ENCODE assay signal across 19 mouse cellular contexts in genomic region chr2:25227406-25227805, GRCm38 (mm10). TPM values are rescaled to one million over a fixed set of nuclear protein-coding genes. Genes with fewer than 3 reads are reported as not detected.
DNase-seq lines count a peak whose midpoint lies in the region; ATAC-seq and TF ChIP-seq lines count a peak whose summit lies in the region.
"Had no signal": no experiment of that assay in that cellular context is flagged by ENCODE, and none has a peak within 500 bp of the region (broad histone marks: within the 10 kb centered on the region; RNA-seq: fewer than 3 reads in every experiment).

No protein-coding gene starts in this region.

- H3K4me3 ChIP-seq in hindbrain, embryonic 10.5 days = no peak overlapping the region
- no peak overlapping the region for H3K4me3 ChIP-seq in hindbrain, embryonic 16.5 days (ENCODE audit: low read length)
- no peak overlapping the region for H3K4me3 ChIP-seq in liver, embryonic 13.5 days (replicated peaks)
- no peak overlapping the region for H3K4me3 ChIP-seq in liver, embryonic 11.5 days (ENCODE audit: low read depth, low read length)
- no peak overlapping the region for H3K4me3 ChIP-seq in limb, embryonic 10.5 days
- H3K4me3 ChIP-seq in olfactory bulb, adult 2 months (ENCODE audit: insufficient read depth, low read depth, low read length) = no peak overlapping the region
- H3K4me3 ChIP-seq: embryonic facial prominence, embryonic 13.5 days; hindbrain, embryonic 12.5 days had no signal

- 90% methylated on average over 4 of the region's 4 CpGs for WGBS in hindbrain, embryonic 10.5 days
- WGBS in hindbrain, embryonic 16.5 days = 89% methylated on average over 4 of the region's 4 CpGs
- WGBS in liver, embryonic 13.5 days (ENCODE audit: insufficient replicate concordance) = 83% methylated on average over 4 of the region's 4 CpGs
- 93% methylated on average over 4 of the region's 4 CpGs for WGBS in liver, embryonic 11.5 days
- 92% methylated on average over 4 of the region's 4 CpGs for WGBS in limb, embryonic 10.5 days
- 83% methylated on average over 4 of the region's 4 CpGs for WGBS in olfactory bulb, adult 2 months

- no peak for DNase-seq in hindbrain, embryonic 10.5 days (ENCODE audit: low spot score)
- DNase-seq in liver, embryonic 13.5 days = no peak
- no peak for DNase-seq in liver, embryonic 11.5 days (ENCODE audit: low spot score)
- no peak for DNase-seq in limb, embryonic 10.5 days (ENCODE audit: low spot score)
- no peak for DNase-seq in adipocyte (ENCODE audit: low spot score)
- DNase-seq: adrenal gland, adult 8-10 months; forebrain, postnatal 0 days; kidney, adult 8-10 months had no signal

- H3K9ac ChIP-seq in hindbrain, embryonic 16.5 days (ENCODE audit: low read depth, low read length) = no peak overlapping the region
- H3K9ac ChIP-seq in liver, embryonic 13.5 days = peak overlapping the region; percentile 22; the same call in 1 of the 2 replicates
- no peak overlapping the region for H3K9ac ChIP-seq in liver, embryonic 11.5 days (ENCODE audit: low read depth, low read length)
- H3K9ac ChIP-seq: forebrain, postnatal 0 days; hindbrain, embryonic 12.5 days had no signal

- peaks cover 13% of the 10 kb centered on the region for H3K36me3 ChIP-seq in hindbrain, embryonic 10.5 days
- no peaks in the 10 kb centered on the region for H3K36me3 ChIP-seq in hindbrain, embryonic 16.5 days (ENCODE audit: control insufficient read depth, insufficient read depth, low read length)
- peaks cover 15% of the 10 kb centered on the region for H3K36me3 ChIP-seq in liver, embryonic 13.5 days
- peaks cover 5% of the 10 kb centered on the region; the same call in 1 of the 2 replicates for H3K36me3 ChIP-seq in liver, embryonic 11.5 days (ENCODE audit: control insufficient read depth, insufficient read depth, low read length)
- peaks cover 11% of the 10 kb centered on the region for H3K36me3 ChIP-seq in limb, embryonic 10.5 days
- H3K36me3 ChIP-seq: embryonic facial prominence, embryonic 13.5 days; hindbrain, embryonic 12.5 days had no signal

- peaks cover 18% of the 10 kb centered on the region; the same call in 1 of the 2 replicates for H3K27me3 ChIP-seq in hindbrain, embryonic 10.5 days (ENCODE audit: insufficient read depth, poor library complexity, severe bottlenecking)
- H3K27me3 ChIP-seq in hindbrain, embryonic 16.5 days (replicated peaks; ENCODE audit: control insufficient read depth, insufficient read depth, low read length) = no peaks in the 10 kb centered on the region
- no peaks in the 10 kb centered on the region for H3K27me3 ChIP-seq in liver, embryonic 13.5 days
- H3K27me3 ChIP-seq in liver, embryonic 11.5 days (replicated peaks; ENCODE audit: control insufficient read depth, insufficient read depth, low read length) = no peaks in the 10 kb centered on the region; the same call in 1 of the 2 replicates
- peaks cover 22% of the 10 kb centered on the region; the same call in 1 of the 2 replicates for H3K27me3 ChIP-seq in limb, embryonic 10.5 days (ENCODE audit: low read depth, poor library complexity, severe bottlenecking)

- H3K27ac ChIP-seq in hindbrain, embryonic 10.5 days = peak overlapping the region; percentile 64; the same call in 1 of the 2 replicates
- H3K27ac ChIP-seq in hindbrain, embryonic 16.5 days (ENCODE audit: low read depth, low read length) = no peak overlapping the region
- H3K27ac ChIP-seq in liver, embryonic 13.5 days = no peak overlapping the region
- H3K27ac ChIP-seq in liver, embryonic 11.5 days (ENCODE audit: low read depth, low read length) = no peak overlapping the region
- 0 out of 2 replicates have a peak overlapping the region, but pooled peaks have one; percentile 20 for H3K27ac ChIP-seq in limb, embryonic 10.5 days
- H3K27ac ChIP-seq in olfactory bulb, adult 2 months (ENCODE audit: insufficient read depth, low read depth, low read length) = peak overlapping the region; percentile 55; the same call in 1 of the 2 replicates
- H3K27ac ChIP-seq: hindbrain, embryonic 12.5 days had no signal

- TF ChIP-seq POLR2A in olfactory bulb, adult 2 months (IDR thresholded peaks at IDR 0.05; ENCODE audit: insufficient read depth, low read depth, low read length) = no peak

- H3K4me2 ChIP-seq in hindbrain, embryonic 16.5 days (ENCODE audit: low read length) = no peak overlapping the region
- H3K4me2 ChIP-seq in liver, embryonic 13.5 days = no peak overlapping the region
- no peak overlapping the region for H3K4me2 ChIP-seq in liver, embryonic 11.5 days
- H3K4me2 ChIP-seq: embryonic facial prominence, embryonic 13.5 days; hindbrain, embryonic 12.5 days had no signal

- no peak for TF ChIP-seq CTCF in olfactory bulb, adult 2 months (IDR thresholded peaks at IDR 0.05; ENCODE audit: insufficient read depth, low read depth, low read length)

- no peak for ATAC-seq in hindbrain, embryonic 16.5 days
- no peak for ATAC-seq in liver, embryonic 13.5 days (ENCODE audit: low read depth)
- ATAC-seq in liver, embryonic 11.5 days (replicated peaks; ENCODE audit: low FRiP score) = no peak
- ATAC-seq: forebrain, postnatal 0 days; inflammation-experienced regulatory T-cells, adult 6 months; midbrain, embryonic 16.5 days had no signal

- peaks cover 50% of the 10 kb centered on the region for H3K4me1 ChIP-seq in hindbrain, embryonic 10.5 days (replicated peaks)
- peaks cover 14% of the 10 kb centered on the region for H3K4me1 ChIP-seq in hindbrain, embryonic 16.5 days (ENCODE audit: control insufficient read depth, insufficient read depth, low read depth, low read length)
- peaks cover 35% of the 10 kb centered on the region for H3K4me1 ChIP-seq in liver, embryonic 13.5 days (replicated peaks)
- peaks cover 6% of the 10 kb centered on the region for H3K4me1 ChIP-seq in liver, embryonic 11.5 days (replicated peaks; ENCODE audit: control insufficient read depth, insufficient read depth, low read length)
- peaks cover 34% of the 10 kb centered on the region for H3K4me1 ChIP-seq in limb, embryonic 10.5 days
- peaks cover 5% of the 10 kb centered on the region for H3K4me1 ChIP-seq in olfactory bulb, adult 2 months (ENCODE audit: control insufficient read depth, insufficient read depth, low read length)

- H3K9me3 ChIP-seq in hindbrain, embryonic 10.5 days = no peaks in the 10 kb centered on the region
- H3K9me3 ChIP-seq in hindbrain, embryonic 16.5 days (ENCODE audit: control insufficient read depth, low read length) = no peaks in the 10 kb centered on the region
- H3K9me3 ChIP-seq in liver, embryonic 13.5 days (replicated peaks) = no peaks in the 10 kb centered on the region
- H3K9me3 ChIP-seq in liver, embryonic 11.5 days (ENCODE audit: control insufficient read depth, low read length) = no peaks in the 10 kb centered on the region
- no peaks in the 10 kb centered on the region for H3K9me3 ChIP-seq in limb, embryonic 10.5 days (replicated peaks)
- H3K9me3 ChIP-seq: embryonic facial prominence, embryonic 13.5 days; heart, embryonic 10.5 days; hindbrain, embryonic 12.5 days had no signal

RNA-seq across cellular contexts. Expression of gene Tubb4b, which starts 2.9 kb away (rescaled TPM):
- 655 and 693 TPM in 2 replicates for polyA plus RNA-seq in hindbrain, embryonic 10.5 days (2016; fragmentation: Nextera tagmentation; extraction: Ambion mirVana)
- 486 and 553 TPM in 2 replicates for polyA plus RNA-seq in hindbrain, embryonic 16.5 days (2015; fragmentation: Nextera tagmentation; extraction: Ambion mirVana)
- polyA plus RNA-seq in liver, embryonic 13.5 days (2015; fragmentation: Nextera tagmentation; extraction: Ambion mirVana) = 835 and 850 TPM in 2 replicates
- 823 and 870 TPM in 2 replicates for polyA plus RNA-seq in liver, embryonic 11.5 days (2014; fragmentation: Nextera tagmentation; extraction: Ambion mirVana)
- polyA plus RNA-seq in limb, embryonic 10.5 days (2016; fragmentation: Nextera tagmentation; extraction: Ambion mirVana) = 597 and 608 TPM in 2 replicates
- 193 TPM in 1 of 2 replicates, not detected in the other for polyA plus RNA-seq in olfactory bulb, adult 2 months (2012; ENCODE audit: insufficient read depth, insufficient read length, low replicate concordance, missing spikeins)

RNA-seq across cellular contexts. Expression of gene Slc34a3, which starts 6.8 kb away (rescaled TPM):
- not detected in 2 replicates for polyA plus RNA-seq in hindbrain, embryonic 10.5 days (2016; fragmentation: Nextera tagmentation; extraction: Ambion mirVana)
- polyA plus RNA-seq in hindbrain, embryonic 16.5 days (2015; fragmentation: Nextera tagmentation; extraction: Ambion mirVana) = not detected in 2 replicates
- polyA plus RNA-seq in liver, embryonic 13.5 days (2015; fragmentation: Nextera tagmentation; extraction: Ambion mirVana) = not detected in 2 replicates
- polyA plus RNA-seq in liver, embryonic 11.5 days (2014; fragmentation: Nextera tagmentation; extraction: Ambion mirVana) = 0.07 TPM in 1 of 2 replicates, not detected in the other
- not detected in 2 replicates for polyA plus RNA-seq in limb, embryonic 10.5 days (2016; fragmentation: Nextera tagmentation; extraction: Ambion mirVana)
- not detected in 2 replicates for polyA plus RNA-seq in olfactory bulb, adult 2 months (2012; ENCODE audit: insufficient read depth, insufficient read length, low replicate concordance, missing spikeins)
- polyA plus RNA-seq: embryonic facial prominence, embryonic 13.5 days; forebrain, postnatal 0 days; gonadal fat pad, adult 2 months; heart, embryonic 10.5 days; heart, postnatal 0 days; hindbrain, embryonic 12.5 days; inflammation-experienced regulatory T-cells, adult 6 months; midbrain, embryonic 16.5 days had no signal

RNA-seq across cellular contexts. Expression of gene Fam166a, which starts 8.9 kb away (rescaled TPM):
- not detected in 2 replicates for polyA plus RNA-seq in hindbrain, embryonic 10.5 days (2016; fragmentation: Nextera tagmentation; extraction: Ambion mirVana)
- 0.39 and 1.0 TPM in 2 replicates for polyA plus RNA-seq in hindbrain, embryonic 16.5 days (2015; fragmentation: Nextera tagmentation; extraction: Ambion mirVana)
- polyA plus RNA-seq in liver, embryonic 13.5 days (2015; fragmentation: Nextera tagmentation; extraction: Ambion mirVana) = not detected in 2 replicates
- polyA plus RNA-seq in liver, embryonic 11.5 days (2014; fragmentation: Nextera tagmentation; extraction: Ambion mirVana) = 0.45 TPM in 2 replicates
- polyA plus RNA-seq in limb, embryonic 10.5 days (2016; fragmentation: Nextera tagmentation; extraction: Ambion mirVana) = 1.0 TPM in 1 of 2 replicates, not detected in the other
- not detected in 2 replicates for polyA plus RNA-seq in olfactory bulb, adult 2 months (2012; ENCODE audit: insufficient read depth, insufficient read length, low replicate concordance, missing spikeins)
- polyA plus RNA-seq: embryonic facial prominence, embryonic 13.5 days; forebrain, postnatal 0 days; heart, postnatal 0 days; inflammation-experienced regulatory T-cells, adult 6 months; liver, embryonic 16.5 days; stomach, postnatal 0 days had no signal

RNA-seq across cellular contexts. Expression of gene Rnf224, which starts 9.2 kb away (rescaled TPM):
- not detected in 2 replicates for polyA plus RNA-seq in hindbrain, embryonic 10.5 days (2016; fragmentation: Nextera tagmentation; extraction: Ambion mirVana)
- polyA plus RNA-seq in hindbrain, embryonic 16.5 days (2015; fragmentation: Nextera tagmentation; extraction: Ambion mirVana) = not detected in 2 replicates
- polyA plus RNA-seq in liver, embryonic 13.5 days (2015; fragmentation: Nextera tagmentation; extraction: Ambion mirVana) = not detected in 2 replicates
- 0.10 and 0.21 TPM in 2 replicates for polyA plus RNA-seq in liver, embryonic 11.5 days (2014; fragmentation: Nextera tagmentation; extraction: Ambion mirVana)
- polyA plus RNA-seq in limb, embryonic 10.5 days (2016; fragmentation: Nextera tagmentation; extraction: Ambion mirVana) = not detected in 2 replicates
- not detected in 2 replicates for polyA plus RNA-seq in olfactory bulb, adult 2 months (2012; ENCODE audit: insufficient read depth, insufficient read length, low replicate concordance, missing spikeins)
- polyA plus RNA-seq: embryonic facial prominence, embryonic 13.5 days; forebrain, postnatal 0 days; heart, postnatal 0 days; hindbrain, embryonic 12.5 days; inflammation-experienced regulatory T-cells, adult 6 months; liver, embryonic 16.5 days; midbrain, embryonic 16.5 days had no signal

RNA-seq across cellular contexts. Expression of gene Stpg3, which starts 13.0 kb away (rescaled TPM):
- not detected in 2 replicates for polyA plus RNA-seq in hindbrain, embryonic 10.5 days (2016; fragmentation: Nextera tagmentation; extraction: Ambion mirVana)
- polyA plus RNA-seq in hindbrain, embryonic 16.5 days (2015; fragmentation: Nextera tagmentation; extraction: Ambion mirVana) = not detected in 2 replicates
- polyA plus RNA-seq in liver, embryonic 13.5 days (2015; fragmentation: Nextera tagmentation; extraction: Ambion mirVana) = not detected in 2 replicates
- polyA plus RNA-seq in liver, embryonic 11.5 days (2014; fragmentation: Nextera tagmentation; extraction: Ambion mirVana) = 0.29 TPM in 1 of 2 replicates, not detected in the other
- polyA plus RNA-seq in limb, embryonic 10.5 days (2016; fragmentation: Nextera tagmentation; extraction: Ambion mirVana) = 0.14 TPM in 1 of 2 replicates, not detected in the other
- not detected in 2 replicates for polyA plus RNA-seq in olfactory bulb, adult 2 months (2012; ENCODE audit: insufficient read depth, insufficient read length, low replicate concordance, missing spikeins)
- polyA plus RNA-seq: forebrain, postnatal 0 days; heart, postnatal 0 days; hindbrain, embryonic 12.5 days; inflammation-experienced regulatory T-cells, adult 6 months; liver, embryonic 16.5 days; midbrain, embryonic 16.5 days; stomach, postnatal 0 days had no signal

Comparison
In these comparisons a context has a peak if more than half of its experiments do, and no peak if none do; other contexts are left out.
1. H3K27ac ChIP-seq: peak in hindbrain, embryonic 10.5 days (single experiment), limb, embryonic 10.5 days (single experiment) and olfactory bulb, adult 2 months (single experiment); none in hindbrain, embryonic 16.5 days (single experiment), liver, embryonic 13.5 days (single experiment) and liver, embryonic 11.5 days (single experiment).